Mouse (Mus musculus) spleen, postnatal 14 days (tissue): ENCODE measurements around the gene Mms19.
A peak's percentile ranks its signal among the peaks of the same experiment; 100 is the strongest.
"Not testable (repeated sequence)": the region's sequence is repeated elsewhere in the genome, so short reads cannot be mapped to it uniquely, and the experiment has no call there.

Source experiments
- DNase-seq, 2 experiments: peaks; one replicate each; pipeline ENCODE4 v3.0.0; 2021 to 2022; ENCODE audit warnings: low spot score in 2 of 2

Mms19 gene

DNA sequence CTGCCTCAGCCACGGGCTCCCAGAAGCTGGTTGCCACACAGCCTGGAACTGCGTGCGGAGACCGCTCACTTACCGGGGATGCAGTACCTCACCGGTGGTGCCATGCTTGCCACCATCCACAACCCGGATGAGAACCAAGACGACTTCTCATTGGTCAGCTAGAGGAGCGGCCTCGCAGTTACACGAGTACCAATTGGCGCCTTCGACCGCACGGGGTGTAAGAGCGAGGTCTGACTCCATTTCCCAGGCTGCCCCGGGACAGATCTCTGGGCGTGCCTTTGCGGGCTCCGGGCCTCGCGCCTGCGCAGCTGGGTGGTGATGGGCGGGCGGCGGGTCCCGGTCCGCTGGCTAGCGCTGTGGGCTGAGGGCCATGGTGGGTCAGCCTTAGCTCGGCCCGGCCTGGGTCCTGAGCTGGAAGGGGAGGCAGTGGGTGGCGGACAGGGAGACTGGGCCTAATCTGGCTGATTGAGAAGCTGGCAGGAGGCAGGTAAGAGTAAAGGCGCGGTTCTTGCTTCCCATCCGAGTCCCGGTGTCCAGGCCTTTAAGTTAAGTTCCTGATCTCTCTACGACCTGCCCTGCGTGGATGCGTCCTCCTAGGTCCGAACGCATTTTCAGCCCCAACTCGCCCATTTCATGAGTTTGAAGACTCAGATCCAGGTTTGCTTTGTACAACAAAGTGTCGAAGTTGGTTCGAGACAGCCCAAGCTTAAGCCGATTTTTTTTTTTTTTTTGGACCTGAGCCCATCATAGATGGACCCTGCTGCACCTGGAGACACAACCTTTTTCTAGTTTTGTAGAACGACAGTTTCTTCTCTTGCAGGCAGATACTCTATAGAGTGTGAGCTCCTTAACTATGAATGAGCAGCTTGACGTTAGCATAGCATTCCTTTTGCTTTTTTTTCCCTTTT, 47.5 kb downstream of the Mms19 start, which contains the start of the genes Exosc1 and Zdhhc16:
Gene Exosc1, minus strand, starts transcription at position 245 of the 908 bp plus-strand sequence.
Gene Zdhhc16, plus strand, starts transcription at position 302 of the 908 bp plus-strand sequence.
- peak; percentile 93 to 96 for DNase-seq

DNA sequence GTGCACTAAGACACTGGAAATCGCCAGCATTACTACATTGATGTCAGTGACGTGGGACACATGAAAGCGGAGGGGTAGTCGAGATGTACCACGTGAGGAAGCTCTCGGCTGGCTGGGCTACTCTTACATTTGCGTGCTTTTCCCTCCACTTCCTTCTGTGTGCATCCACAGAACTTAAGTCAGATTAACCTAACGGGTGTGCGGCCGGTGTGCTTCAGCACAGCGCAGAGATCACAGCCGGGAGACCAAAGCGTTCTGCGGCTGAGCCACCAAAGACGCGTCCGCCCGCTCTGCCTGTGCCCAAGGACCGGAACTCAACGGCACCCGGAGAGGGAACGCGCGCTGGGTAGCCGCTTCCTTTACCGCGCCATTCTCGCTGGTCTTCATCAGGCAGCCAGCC, 48.3 kb downstream of the Mms19 start:
- DNase-seq, result peak in 1 of 2 experiments; percentile 11

DNA sequence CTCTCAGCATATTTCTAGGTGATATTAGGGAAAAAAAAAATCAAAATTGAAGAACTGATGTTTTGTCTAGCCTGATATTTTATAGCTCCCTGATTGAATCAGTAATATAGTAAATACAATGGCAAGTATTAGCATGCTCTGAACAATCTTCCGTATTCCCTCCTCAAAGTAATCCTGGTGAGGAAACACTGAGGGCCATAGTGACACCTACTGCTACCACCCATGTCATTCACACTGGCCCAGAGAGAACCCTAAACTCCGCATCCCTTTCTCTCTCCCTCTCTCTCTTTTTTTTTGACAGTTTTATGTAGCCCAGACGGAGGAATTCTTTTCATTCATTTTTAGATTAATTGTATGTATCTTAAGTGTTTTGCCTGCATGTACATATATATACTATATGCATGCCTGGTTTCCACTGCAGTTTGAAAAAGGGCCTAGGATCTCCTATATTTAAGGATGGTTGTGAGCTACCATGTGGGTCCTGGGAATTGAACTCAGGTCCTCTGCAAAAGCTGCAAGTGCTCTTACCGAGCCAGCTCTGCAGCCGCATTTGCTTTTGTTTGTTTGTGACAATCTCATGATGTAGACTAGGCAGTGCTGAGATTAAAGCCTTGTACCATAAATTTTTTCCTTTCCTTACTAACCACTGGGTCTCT, 60.4 kb downstream of the Mms19 start:
- DNase-seq, result no peak

DNA sequence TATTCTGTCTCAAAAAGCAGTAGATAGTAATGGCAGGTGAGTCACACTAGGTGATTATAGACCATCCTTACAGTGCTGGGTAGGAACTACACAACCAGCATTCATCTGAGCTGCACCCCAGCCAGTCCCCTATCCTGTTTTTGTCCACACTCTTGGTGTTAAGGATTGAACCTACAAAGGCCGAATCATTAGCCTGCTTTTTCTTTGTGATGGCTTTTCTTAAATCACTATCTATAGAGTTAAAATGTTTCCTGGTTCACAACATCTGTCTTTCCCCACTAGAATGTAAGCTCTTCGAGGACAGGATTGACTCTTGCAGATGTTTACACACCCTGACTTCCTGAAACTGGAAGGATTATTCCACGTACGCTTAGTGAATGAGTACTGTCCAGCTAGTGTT, 61.5 kb downstream of the Mms19 start:
- DNase-seq, result no peak

DNA sequence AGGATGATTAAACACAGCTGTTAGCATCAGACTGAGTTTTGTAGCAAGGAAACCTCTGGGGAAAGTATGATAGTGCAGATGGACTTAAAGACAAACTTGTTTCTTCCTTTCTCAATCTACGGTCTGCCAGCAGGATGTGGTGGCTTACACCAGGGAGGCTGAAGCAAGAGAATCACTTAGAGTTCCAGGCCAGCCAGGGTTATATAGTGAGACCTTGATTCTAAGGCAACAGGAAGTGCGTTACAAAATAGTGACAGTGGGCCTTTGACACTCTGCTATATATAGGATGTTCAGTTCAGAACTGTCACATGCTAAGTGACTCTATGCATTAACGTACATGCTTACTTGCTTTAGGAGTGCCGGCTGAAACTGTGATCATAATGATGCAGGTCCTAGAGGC, 64.1 kb downstream of the Mms19 start:
- DNase-seq, result no peak

DNA sequence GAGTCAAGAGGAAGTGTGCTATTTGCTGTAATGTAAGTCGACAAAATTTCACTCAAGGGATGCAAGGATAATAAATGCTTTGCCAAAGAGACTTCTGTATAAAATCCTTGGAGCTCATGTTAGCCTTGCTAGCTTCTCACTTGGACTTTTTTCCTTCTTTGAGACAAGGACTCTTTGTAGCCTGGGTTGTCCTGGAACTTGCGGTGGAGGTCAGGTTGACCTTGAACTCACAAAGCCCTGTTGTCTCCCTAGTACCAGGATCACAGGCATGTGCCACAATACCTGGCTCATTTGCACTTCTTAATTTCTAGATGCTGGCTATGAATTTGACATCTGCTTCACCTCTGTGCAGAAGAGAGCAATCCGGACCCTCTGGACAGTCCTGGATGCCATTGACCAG, 65.7 kb downstream of the Mms19 start:
- no peak for DNase-seq

DNA sequence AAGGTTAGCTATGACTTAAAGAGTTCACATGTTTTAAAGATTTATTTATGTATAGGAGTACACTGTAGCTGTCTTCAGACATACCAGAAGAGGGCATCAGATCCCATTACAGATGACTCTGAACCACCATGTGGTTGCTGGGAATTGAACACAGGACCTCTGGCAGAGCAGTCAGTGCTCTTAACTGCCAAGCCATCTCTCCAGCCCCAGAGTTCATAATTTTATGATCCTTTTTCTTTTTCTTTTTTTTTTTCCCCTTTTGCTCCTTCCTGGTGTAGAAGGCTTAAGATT, 66.4 kb downstream of the Mms19 start:
- not testable (repeated sequence) for DNase-seq

DNA sequence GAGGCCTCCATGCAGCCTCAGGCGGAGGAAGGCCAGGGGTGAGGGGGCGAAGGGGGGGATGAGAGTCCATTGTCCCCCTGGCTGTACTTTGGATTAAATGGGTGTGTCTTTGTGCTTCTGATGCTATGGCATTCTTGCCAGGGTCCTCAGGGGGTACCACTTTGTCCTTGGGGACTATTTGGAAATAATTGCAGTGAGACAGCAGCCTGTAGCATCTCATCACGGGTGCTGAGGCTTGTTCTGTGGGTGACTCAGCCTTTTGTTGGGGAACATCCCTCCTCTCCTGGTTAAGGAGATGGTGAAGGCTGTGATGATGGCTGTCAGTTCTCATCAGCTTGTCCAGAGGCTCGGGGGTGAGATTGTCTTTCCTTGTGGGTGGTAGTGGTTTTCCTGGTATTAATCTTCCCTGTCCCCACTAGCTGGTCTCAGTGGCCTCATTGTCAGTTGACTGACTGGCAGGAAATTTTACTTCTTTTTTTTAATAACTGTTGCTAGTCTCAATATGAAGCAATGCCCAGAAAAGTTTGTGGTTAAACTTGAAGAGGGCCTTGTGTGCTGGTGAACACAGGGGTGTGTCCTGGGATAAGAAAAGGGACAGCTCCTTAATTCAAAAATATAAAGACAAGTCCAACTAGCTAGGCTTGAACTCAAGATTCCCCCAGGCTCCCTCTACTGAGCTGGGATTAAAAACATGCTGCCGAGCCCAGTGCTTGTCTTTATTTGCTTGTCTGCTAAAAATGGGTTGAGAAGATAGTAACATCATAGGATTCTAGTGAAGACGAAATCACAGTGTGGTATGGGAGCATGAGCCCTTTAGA, 67.0 kb downstream of the Mms19 start:
- no peak for DNase-seq

DNA sequence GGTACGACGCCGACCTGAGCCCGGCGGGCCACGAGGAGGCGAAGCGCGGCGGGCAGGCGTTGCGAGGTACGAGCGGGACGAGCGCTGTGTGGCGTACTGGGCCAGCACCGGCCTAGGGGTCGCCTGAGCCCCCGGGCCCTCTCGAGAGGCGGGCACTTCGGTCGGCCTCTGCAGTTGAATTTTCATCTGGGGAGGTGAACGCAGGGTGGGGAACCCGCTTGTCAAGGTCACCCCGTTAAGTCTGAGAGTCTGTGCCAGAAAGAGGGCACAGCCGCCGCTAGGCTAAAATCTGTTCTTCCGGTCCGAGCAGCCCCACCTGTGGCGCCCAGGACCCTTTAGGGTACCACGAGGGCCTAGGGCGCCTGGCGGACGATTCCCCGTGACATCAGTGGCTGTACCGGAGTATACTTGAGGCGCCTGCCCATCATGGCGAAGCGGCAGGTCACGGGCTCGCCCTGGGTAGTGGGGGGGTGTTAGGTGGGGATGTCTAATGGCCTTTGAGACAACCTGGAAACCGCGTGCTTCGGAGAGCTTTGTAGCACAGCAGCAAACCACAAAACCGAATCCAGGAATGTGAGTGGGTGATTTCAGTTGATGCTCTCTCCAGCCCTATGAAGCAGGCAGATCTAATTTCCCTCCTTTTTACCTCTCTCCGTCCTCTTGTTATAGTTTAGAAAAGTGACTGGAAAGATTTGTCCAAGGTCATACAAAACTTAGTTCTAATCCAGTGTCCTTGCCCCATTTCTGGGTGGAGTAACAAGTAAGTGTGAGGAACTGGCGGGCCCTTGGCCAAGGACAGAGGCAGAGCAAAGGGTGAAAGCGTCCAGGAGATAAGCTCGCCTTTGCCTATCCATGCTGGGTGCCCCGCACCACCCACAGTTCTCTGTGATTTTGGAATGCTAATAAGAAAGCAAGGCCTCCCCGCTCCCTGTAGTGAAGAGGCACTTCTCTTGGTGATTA, 68.6 kb downstream of the Mms19 start:
- peak; percentile 15 to 28 for DNase-seq

DNA sequence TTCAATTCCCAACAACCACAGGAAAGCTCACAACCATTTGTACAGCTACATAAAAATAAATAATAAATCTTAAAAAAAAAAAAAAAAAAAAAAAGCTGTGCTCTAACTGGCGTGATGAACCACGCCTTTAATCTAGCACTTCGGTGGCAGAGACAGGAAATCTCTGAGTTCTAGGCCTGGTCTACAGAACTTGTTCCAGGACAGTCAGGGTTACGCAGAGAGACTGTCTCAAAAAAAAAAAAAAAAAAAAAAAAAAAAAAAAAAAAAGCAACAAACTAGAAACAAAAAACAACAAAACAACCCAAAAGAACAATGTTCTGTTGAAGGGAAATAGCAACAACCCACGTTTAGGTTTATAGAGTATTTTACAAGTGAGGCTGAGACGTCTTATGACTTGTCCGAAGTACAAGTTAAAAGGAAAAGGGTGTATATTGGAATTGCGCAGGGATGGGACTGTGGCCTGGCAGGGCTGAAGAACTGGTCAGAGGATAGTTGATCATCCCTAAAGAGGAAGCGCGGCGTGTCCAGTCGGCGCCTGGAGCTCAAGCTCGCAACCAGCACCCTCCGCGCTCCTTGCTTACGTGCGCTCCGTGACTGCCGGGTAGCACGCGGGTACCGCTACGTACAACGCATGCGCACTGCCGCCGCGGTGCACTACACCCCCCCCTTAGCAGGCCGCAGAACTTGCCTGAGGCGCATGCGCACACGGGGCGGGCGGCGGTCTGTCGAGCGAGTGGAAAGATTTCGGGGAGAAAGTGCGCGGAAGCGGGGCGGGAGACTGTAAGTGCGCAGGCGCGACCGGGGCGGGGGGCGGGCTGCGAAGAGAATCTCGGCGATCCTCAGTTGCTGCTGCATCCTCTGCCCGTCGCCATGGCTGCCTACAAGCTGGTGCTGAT, 69.5 kb downstream of the Mms19 start, which contains the start of gene Pgam1:
Gene Pgam1, plus strand, starts transcription at position 746 of the 896 bp plus-strand sequence.
- DNase-seq, result peak; percentile 94 to 95

DNA sequence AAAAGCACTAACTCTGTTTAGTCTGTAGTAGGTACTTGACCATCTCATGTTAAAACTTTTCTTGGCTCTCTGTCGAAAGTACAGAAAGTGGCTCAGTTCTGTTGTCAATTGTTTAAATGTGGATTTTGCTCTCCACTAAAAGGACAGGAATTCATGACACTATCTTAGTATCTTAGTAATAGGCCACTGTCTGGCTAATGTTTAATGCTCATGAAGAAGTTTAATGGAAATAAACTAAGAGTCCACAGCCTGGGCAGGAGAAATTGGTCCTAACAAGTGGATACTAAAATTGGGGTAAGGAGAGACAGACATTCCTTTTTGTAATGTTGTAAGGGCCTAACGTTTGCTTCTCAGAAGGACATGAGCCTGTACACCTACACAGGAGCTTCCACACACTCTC, 70.6 kb downstream of the Mms19 start:
- no peak for DNase-seq

DNA sequence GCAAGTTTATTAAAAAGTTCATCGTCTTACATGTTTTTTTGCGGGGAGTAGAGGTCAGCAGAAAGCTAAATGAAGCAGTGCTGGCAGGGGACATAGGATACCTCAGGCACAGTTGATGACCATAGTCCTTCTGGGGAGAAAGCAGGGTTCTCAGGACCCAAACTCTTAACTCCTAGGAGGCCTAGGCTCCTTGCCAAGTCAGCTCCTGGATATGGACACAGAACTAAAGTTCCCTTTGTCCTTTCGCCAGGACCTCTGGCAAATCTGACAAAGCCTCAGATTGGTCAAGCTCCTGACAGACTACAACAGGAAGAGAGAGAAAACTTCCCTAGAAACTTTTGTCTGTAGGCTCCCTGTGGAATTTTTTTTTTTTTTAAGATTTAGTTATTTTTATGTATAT, 72.2 kb downstream of the Mms19 start:
- DNase-seq, result no peak

DNA sequence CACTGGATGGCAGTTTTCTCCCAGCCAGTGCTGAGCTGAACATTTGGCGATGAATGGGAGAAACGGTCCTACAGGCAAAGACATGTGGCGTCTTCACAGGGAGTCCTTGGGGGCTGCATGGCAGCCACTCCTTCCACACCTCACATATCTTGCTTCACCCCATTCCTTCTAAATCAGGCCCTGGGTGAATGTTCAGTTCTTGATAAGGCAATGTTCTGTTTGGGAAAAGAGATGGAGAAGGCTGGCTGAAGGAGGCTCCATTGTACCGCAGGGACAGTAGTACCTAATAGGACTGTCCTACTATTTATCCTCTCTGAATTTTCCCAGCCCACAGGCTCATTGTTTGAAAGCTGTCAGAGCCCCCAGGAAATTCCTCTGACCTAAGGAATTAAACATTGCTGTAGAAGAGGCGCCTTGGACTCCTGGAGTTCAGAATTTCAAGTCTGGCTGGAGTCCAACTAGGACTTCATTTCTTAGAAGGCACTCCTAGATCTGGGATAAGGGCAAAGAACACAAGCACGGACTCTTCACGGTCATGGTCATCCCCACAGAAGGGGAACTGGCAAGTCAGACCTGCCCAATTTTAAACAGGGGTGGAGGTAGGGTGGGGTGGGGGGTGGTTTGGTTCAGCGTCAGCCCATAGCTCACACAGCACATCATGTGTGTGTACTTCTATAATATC, 73.7 kb downstream of the Mms19 start:
- DNase-seq, result no peak

DNA sequence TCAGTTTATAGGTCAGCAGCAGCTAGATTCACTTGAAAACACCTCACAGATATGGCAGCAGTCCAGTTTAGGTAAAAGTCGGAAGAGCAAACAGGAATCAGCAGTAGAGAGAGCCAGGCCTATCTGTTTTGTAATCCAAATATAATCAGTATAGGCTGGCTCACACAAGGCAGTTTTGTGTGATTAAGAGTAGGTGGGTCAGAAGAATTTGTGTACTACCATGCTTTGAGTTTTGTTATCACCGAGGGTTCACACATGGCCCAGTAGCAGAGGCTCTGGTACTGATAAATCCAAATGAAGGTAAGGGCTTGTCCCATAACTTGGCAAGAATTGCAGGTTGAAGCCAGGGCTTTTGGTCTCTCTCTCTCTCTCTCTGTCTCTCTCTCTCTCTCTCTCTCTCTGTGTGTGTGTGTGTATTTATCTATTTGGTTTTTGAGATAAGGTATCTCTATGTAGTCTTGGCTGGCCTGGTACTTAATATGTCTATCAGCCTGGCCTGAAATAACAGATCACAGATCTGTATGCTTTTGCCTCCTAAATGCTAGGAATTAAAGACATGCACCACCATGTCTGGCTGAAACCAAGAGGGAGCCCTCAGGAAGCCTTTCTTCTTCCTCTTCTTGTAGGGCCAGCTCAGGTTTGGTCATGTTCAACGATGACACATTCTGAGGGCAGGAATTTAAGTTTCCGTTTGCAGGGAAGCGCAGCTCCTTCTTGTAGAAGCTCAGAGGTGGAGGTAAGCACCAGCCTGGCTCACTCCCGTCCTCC, 74.5 kb downstream of the Mms19 start:
- DNase-seq, result no peak

DNA sequence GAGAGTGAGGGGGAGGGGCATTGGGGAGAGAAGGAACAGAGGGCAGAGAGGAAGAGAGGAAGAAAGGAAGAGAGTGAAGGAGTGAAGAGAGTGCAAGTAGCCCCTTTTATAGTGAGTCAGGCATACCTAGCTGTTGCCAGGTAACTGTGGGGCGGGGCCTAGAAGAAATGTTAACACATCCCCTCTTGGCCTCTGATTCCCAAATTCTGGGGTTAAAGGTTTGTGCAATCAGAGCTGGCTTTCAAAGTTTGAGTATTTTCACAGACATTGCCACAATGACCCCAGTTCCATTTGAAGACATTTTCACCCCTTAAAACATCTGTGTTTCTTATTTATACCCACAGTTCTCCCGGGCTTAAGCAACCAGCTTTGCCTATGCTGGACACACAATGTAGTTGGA, 75.7 kb downstream of the Mms19 start:
- DNase-seq, result no peak

DNA sequence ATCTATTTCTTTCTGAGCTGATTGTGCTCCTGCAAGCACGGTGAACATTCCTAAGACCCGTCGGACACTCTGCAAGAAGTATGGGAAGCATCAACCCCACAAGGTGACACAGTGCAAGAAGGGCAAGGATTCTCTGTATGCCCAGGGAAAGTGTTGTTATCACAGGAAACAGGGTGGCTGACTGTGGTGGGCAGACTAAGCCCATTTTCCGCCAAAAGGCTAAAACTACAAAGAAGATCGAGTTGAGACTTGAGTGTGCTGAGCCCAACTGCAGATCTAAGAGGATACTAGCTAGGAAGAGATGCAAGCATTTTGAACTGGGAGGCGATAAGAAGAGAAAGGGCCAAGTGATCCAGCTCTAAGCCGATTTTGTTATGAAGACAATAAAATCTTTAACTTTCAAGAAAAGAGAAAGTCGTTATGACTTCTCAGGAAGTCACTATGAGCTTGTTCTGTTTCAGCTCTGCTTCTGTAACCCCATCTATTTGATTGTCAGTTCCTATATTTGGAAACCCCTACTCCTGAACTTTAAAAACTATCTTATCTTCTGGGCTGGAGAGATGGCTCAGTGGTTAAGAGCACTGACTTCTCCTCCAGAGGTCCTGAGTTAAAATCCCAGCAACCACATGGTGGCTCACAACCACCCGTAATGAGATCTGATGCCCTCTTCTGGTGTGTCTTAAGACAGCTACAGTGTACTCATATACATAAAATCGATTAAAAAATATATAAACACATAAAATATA, 77.9 kb downstream of the Mms19 start:
- no peak for DNase-seq

DNA sequence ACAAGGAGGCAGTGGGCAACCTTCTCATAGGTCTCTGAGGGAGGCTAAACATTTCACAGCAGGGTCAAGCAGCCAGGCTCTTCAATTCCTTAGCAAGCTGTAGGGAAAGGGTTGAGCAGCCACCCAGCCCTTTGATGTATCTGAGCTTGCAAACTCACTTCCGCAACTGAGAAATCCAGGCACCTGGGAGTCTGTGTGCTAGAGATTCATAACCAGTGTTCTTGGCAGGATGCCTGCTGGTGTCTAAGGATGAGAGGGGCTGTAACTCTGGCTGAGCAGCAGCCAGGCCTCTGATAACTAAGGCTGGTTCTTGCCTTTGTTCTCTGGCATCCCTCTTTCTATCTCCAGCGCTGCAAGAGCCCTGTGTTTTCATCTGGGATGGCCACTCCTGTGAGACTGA, 79.3 kb downstream of the Mms19 start:
- no peak for DNase-seq

DNA sequence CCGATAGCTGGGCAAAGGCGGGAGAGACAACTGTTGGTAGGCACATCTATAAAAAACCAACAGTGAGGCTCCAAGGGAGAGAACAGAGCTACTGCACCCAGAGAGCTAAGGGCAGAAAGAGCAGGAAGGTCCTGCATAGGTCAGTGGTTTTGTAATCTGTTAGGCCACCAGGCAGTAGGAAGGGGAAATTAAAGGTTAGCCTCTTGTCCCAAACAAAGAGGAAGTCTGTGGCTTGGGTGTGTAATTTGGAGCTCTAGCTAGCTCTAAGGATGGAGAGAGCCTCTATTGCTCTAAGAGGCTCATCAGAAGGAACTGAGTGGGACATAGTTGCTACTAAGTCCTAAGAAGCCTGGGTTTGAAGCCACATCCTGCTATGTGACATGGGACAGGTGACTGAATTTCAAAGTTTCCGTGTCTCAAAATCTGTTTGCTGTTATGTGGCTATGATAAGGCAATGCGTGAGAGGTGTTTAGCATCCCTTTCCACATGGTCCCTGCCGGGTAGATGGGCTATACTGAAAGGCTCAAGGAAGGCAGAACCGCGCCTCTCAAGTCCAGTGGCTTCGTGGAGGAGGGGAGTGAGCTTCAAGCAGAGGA, 80.4 kb downstream of the Mms19 start:
- DNase-seq, result no peak
